8 mouse cellular contexts compared by ENCODE assay signal in the genomic region with DNA sequence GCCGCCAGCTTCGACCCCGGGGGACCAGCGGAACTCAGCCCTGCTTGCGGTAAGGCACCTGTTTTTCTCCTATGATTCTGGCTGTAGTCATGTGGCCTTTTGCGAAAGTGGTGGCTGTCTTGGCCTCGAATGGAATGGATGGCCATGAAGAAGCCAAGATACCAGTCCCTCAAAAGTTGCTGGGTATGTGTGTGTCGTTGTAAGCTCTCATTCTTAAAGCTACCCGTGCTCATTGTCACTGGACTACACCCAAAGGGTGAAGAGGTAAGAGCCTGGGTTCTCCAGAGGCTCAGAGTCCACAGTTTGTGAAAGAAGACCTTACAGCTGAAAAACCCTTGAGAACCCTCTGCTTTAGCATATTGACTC. TPM values are rescaled to one million over a fixed set of nuclear protein-coding genes. Genes with fewer than 3 reads are reported as not detected.
DNase-seq lines count a peak whose midpoint lies in the region; ATAC-seq and TF ChIP-seq lines count a peak whose summit lies in the region.

No protein-coding gene starts in this region.

- H3K9me3 ChIP-seq in heart, embryonic 10.5 days, result no peaks in the 10 kb centered on the region
- H3K9me3 ChIP-seq in MEL (replicated peaks; ENCODE audit: insufficient read depth, low read length), result no peaks in the 10 kb centered on the region
- no peaks in the 10 kb centered on the region for H3K9me3 ChIP-seq in hindbrain, embryonic 10.5 days

- no peak overlapping the region for H3K9ac ChIP-seq in MEL (ENCODE audit: control insufficient read depth, low read depth, low read length, poor library complexity, severe bottlenecking)

- TF ChIP-seq EP300 in MEL (IDR thresholded peaks at IDR 0.05; ENCODE audit: low read depth in 1 of 2, low read length in 2 of 2), result no peak

- no peaks in the 10 kb centered on the region; the same call in 1 of the 2 replicates for H3K79me2 ChIP-seq in MEL (ENCODE audit: control insufficient read depth, insufficient read depth, low read length, poor library complexity)

- no peaks in the 10 kb centered on the region for H3K27me3 ChIP-seq in heart, embryonic 10.5 days (ENCODE audit: insufficient read depth, poor library complexity, severe bottlenecking)
- peaks cover 0 to 1% of the 10 kb centered on the region in 2 experiments; a peak in 2 of 4 replicates for H3K27me3 ChIP-seq in MEL (ENCODE audit: control insufficient read depth in 1 of 2, insufficient read depth in 2 of 2, low read length in 2 of 2)
- peaks cover 9% of the 10 kb centered on the region for H3K27me3 ChIP-seq in hindbrain, embryonic 10.5 days (ENCODE audit: insufficient read depth, poor library complexity, severe bottlenecking)

- WGBS in heart, embryonic 10.5 days, result 18% methylated on average over 9 of the region's 9 CpGs
- WGBS in hindbrain, embryonic 10.5 days, result 23% methylated on average over 9 of the region's 9 CpGs

- intact Hi-C loops in heart, postnatal 10 days (cut with DNase I), result loop anchor here (5.0 kb wide), 4 partner anchors 144 to 529 kb away; partner anchors contain the start of genes Cep57 and Fam76b
- intact Hi-C loops in left cerebral cortex, postnatal 4 days (cut with DNase I), result loop anchor here (5.0 kb wide), 1 partner anchor 359 kb away; no protein-coding TSS in a partner anchor

- no peaks in the 10 kb centered on the region for H3K36me3 ChIP-seq in heart, embryonic 10.5 days
- peaks cover 0 to 4% of the 10 kb centered on the region in 2 experiments; a peak in 1 of 4 replicates for H3K36me3 ChIP-seq in MEL (ENCODE audit: control insufficient read depth in 1 of 2, insufficient read depth in 2 of 2, low read length in 2 of 2)
- H3K36me3 ChIP-seq in hindbrain, embryonic 10.5 days, result no peaks in the 10 kb centered on the region

- no peak for TF ChIP-seq POLR2A in MEL (IDR thresholded peaks at IDR 0.05; ENCODE audit: control insufficient read depth in 1 of 2, insufficient read depth in 1 of 2, low read depth in 1 of 2, low read length in 2 of 2, poor library complexity in 1 of 2)

- no peak for DNase-seq in heart, embryonic 10.5 days (ENCODE audit: low spot score)
- no peak for DNase-seq in heart, postnatal 10 days
- DNase-seq in MEL (ENCODE audit: low read depth, low spot score), result no peak
- no peak for DNase-seq in hindbrain, embryonic 10.5 days (ENCODE audit: low spot score)
- DNase-seq in left cerebral cortex, adult 9 months (ENCODE audit: low spot score in 2 of 2), result no peak
- no peak for DNase-seq in left cerebral cortex, postnatal 4 days

- H3K4me3 ChIP-seq in heart, embryonic 10.5 days, result peak overlapping the region; percentile 73
- H3K4me3 ChIP-seq in MEL (ENCODE audit: control insufficient read depth in 1 of 2, insufficient read depth in 1 of 2, low read depth in 2 of 2, low read length in 2 of 2), result peak overlapping the region; percentile 67 to 92
- H3K4me3 ChIP-seq in hindbrain, embryonic 10.5 days, result peak overlapping the region; percentile 64

- TF ChIP-seq CTCF in MEL (IDR thresholded peaks at IDR 0.05 in 2 of 3, conservative IDR thresholded peaks at IDR 0.05 in 1 of 3; ENCODE audit: control insufficient read depth in 1 of 3, insufficient read depth in 1 of 3, low read depth in 2 of 3, low read length in 3 of 3, poor library complexity in 1 of 3, severe bottlenecking in 1 of 3), result no peak

- ATAC-seq in megakaryocyte-erythroid progenitor cell, adult 5-6 weeks (replicated peaks; ENCODE audit: low FRiP score, low TSS enrichment, poor library complexity, severe bottlenecking), result peak; percentile 5; the same call in 1 of the 2 replicates
- ATAC-seq in granulocyte monocyte progenitor cell, adult 5-6 weeks (replicated peaks; ENCODE audit: poor library complexity, severe bottlenecking), result no peak

- H3K4me1 ChIP-seq in heart, embryonic 10.5 days, result peaks cover 57% of the 10 kb centered on the region
- peaks cover 8 to 11% of the 10 kb centered on the region in 2 experiments for H3K4me1 ChIP-seq in MEL (ENCODE audit: control insufficient read depth in 1 of 2, insufficient read depth in 2 of 2, low read length in 2 of 2)
- H3K4me1 ChIP-seq in hindbrain, embryonic 10.5 days (replicated peaks), result peaks cover 64% of the 10 kb centered on the region

- peak overlapping the region; percentile 92 for H3K27ac ChIP-seq in heart, embryonic 10.5 days
- H3K27ac ChIP-seq in MEL (ENCODE audit: control insufficient read depth, low read depth, low read length), result no peak overlapping the region
- peak overlapping the region; percentile 90 for H3K27ac ChIP-seq in hindbrain, embryonic 10.5 days

- TF ChIP-seq RAD21 in MEL (IDR thresholded peaks at IDR 0.05; ENCODE audit: low read depth, low read length), result no peak

TF ChIP-seq in MEL, 35 proteins besides CTCF, POLR2A, EP300 and RAD21:
- no peak for TF ChIP-seq MAFK (IDR thresholded peaks at IDR 0.05; ENCODE audit: borderline replicate concordance, low read depth, low read length)
- peak; percentile 64 for TF ChIP-seq USF1 (IDR thresholded peaks at IDR 0.05; ENCODE audit: low read depth, low read length)

RNA-seq across cellular contexts. Expression of gene Maml2, which starts 0.7 kb away (rescaled TPM):
- 7.3 and 9.6 TPM in 2 replicates for polyA plus RNA-seq in heart, embryonic 10.5 days (2016; fragmentation: Nextera tagmentation; extraction: Ambion mirVana)
- 1 to 10 TPM; 9.1 to 10.0 TPM for total RNA-seq in heart, postnatal 10 days (2021)
- 0.08 and 0.20 TPM in 2 replicates for total RNA-seq in MEL (2012; rRNA removed)
- under 1 TPM in 1 of 2 experiments, not detected in 1; 0.47 TPM for polyA plus RNA-seq in MEL (2012; ENCODE audit: insufficient read depth in 1 of 2, insufficient read length in 2 of 2, low read depth in 1 of 2, low replicate concordance in 2 of 2, missing spikeins in 1 of 2)
- 10.0 and 10.2 TPM in 2 replicates for polyA plus RNA-seq in hindbrain, embryonic 10.5 days (2016; fragmentation: Nextera tagmentation; extraction: Ambion mirVana)
- 0.45 and 1.2 TPM in 2 replicates for total RNA-seq in megakaryocyte-erythroid progenitor cell, adult 5-6 weeks (2014; fragmentation: Nextera tagmentation)
- total RNA-seq in megakaryocyte-erythroid progenitor cell, adult 5-6 weeks (2017), result 0.53 and 1.2 TPM in 2 replicates
- total RNA-seq in granulocyte monocyte progenitor cell, adult 5-6 weeks (2014; fragmentation: Nextera tagmentation), result 1.4 and 2.3 TPM in 2 replicates
- 0.26 and 0.69 TPM in 2 replicates for total RNA-seq in granulocyte monocyte progenitor cell, adult 5-6 weeks (2017)
- 10 to 100 TPM; 11.5 TPM for total RNA-seq in left cerebral cortex, postnatal 4 days (2021)

RNA-seq across cellular contexts. Expression of gene Ccdc82, which starts 51.7 kb away (rescaled TPM):
- polyA plus RNA-seq in heart, embryonic 10.5 days (2016; fragmentation: Nextera tagmentation; extraction: Ambion mirVana), result 6.5 and 8.3 TPM in 2 replicates
- total RNA-seq in heart, postnatal 10 days (2021), result 10 to 100 TPM in 1 of 2 experiments, 1 to 10 TPM in 1; 9.9 to 10.1 TPM
- 8.4 and 11.0 TPM in 2 replicates for total RNA-seq in MEL (2012; rRNA removed)
- polyA plus RNA-seq in MEL (2012; ENCODE audit: insufficient read depth in 1 of 2, insufficient read length in 2 of 2, low read depth in 1 of 2, low replicate concordance in 2 of 2, missing spikeins in 1 of 2), result 10 to 100 TPM; 15.0 to 79.8 TPM
- 7.7 and 8.8 TPM in 2 replicates for polyA plus RNA-seq in hindbrain, embryonic 10.5 days (2016; fragmentation: Nextera tagmentation; extraction: Ambion mirVana)
- total RNA-seq in megakaryocyte-erythroid progenitor cell, adult 5-6 weeks (2014; fragmentation: Nextera tagmentation), result 31.2 and 36.8 TPM in 2 replicates
- total RNA-seq in megakaryocyte-erythroid progenitor cell, adult 5-6 weeks (2017), result 37.6 and 44.8 TPM in 2 replicates
- 35.6 and 56.2 TPM in 2 replicates for total RNA-seq in granulocyte monocyte progenitor cell, adult 5-6 weeks (2014; fragmentation: Nextera tagmentation)
- 38.4 and 41.8 TPM in 2 replicates for total RNA-seq in granulocyte monocyte progenitor cell, adult 5-6 weeks (2017)
- total RNA-seq in left cerebral cortex, postnatal 4 days (2021), result 10 to 100 TPM; 23.6 to 27.0 TPM

RNA-seq across cellular contexts. Expression of gene Jrkl, which starts 52.9 kb away (rescaled TPM):
- polyA plus RNA-seq in heart, embryonic 10.5 days (2016; fragmentation: Nextera tagmentation; extraction: Ambion mirVana), result 7.1 and 7.8 TPM in 2 replicates
- 1 to 10 TPM; 7.7 to 8.9 TPM for total RNA-seq in heart, postnatal 10 days (2021)
- total RNA-seq in MEL (2012; rRNA removed), result 1.7 TPM in 2 replicates
- 1 to 10 TPM in 1 of 2 experiments, not detected in 1; 3.1 TPM for polyA plus RNA-seq in MEL (2012; ENCODE audit: insufficient read depth in 1 of 2, insufficient read length in 2 of 2, low read depth in 1 of 2, low replicate concordance in 2 of 2, missing spikeins in 1 of 2)
- 6.5 and 7.1 TPM in 2 replicates for polyA plus RNA-seq in hindbrain, embryonic 10.5 days (2016; fragmentation: Nextera tagmentation; extraction: Ambion mirVana)
- total RNA-seq in megakaryocyte-erythroid progenitor cell, adult 5-6 weeks (2014; fragmentation: Nextera tagmentation), result 2.1 and 4.4 TPM in 2 replicates
- total RNA-seq in megakaryocyte-erythroid progenitor cell, adult 5-6 weeks (2017), result 3.1 and 9.8 TPM in 2 replicates
- total RNA-seq in granulocyte monocyte progenitor cell, adult 5-6 weeks (2014; fragmentation: Nextera tagmentation), result 6.0 and 7.1 TPM in 2 replicates
- total RNA-seq in granulocyte monocyte progenitor cell, adult 5-6 weeks (2017), result 5.3 and 10.3 TPM in 2 replicates
- 10 to 100 TPM in 1 of 2 experiments, 1 to 10 TPM in 1; 9.8 to 13.6 TPM for total RNA-seq in left cerebral cortex, postnatal 4 days (2021)
